Mouse (Mus musculus) hindbrain, embryonic 14.5 days (tissue): ENCODE data around the gene Arhgef38. TPM values are rescaled to one million over a fixed set of nuclear protein-coding genes. Genes with fewer than 3 reads are reported as not detected.

Experiments
- ATAC-seq: fragments of 200-750 bp; cut with Nextera tagmentation; 2 replicates; pipeline ENCODE4 v1.8.0; 2017; ENCODE audit warnings: moderate number of reproducible peaks, mild to moderate bottlenecking, moderate TSS enrichment, moderate library complexity; ENCODE audit not compliant: low FRiP score
- DNase-seq: peaks from one replicate; pipeline ENCODE4 v3.0.0-alpha.2; 2015; ENCODE audit warnings: low spot score
- H3K27ac ChIP-seq: fragments of 300-500 bp; sonication (generic); 2 replicates; pipeline ENCODE4 v1.5.1; 2014; ENCODE audit warnings: mild to moderate bottlenecking, moderate library complexity
- H3K27me3 ChIP-seq: fragments of 300-500 bp; sonication (generic); 2 replicates; pipeline ENCODE4 v1.6.1; 2014; ENCODE audit warnings: mild to moderate bottlenecking, low read length, mixed read lengths; ENCODE audit not compliant: control insufficient read depth, insufficient read depth
- H3K36me3 ChIP-seq: fragments of 300-500 bp; sonication (generic); replicated peaks from 2 replicates; pipeline ENCODE4 v1.6.1; 2014; ENCODE audit not compliant: control insufficient read depth, insufficient read depth
- H3K4me1 ChIP-seq: fragments of 300-500 bp; sonication (generic); replicated peaks from 2 replicates; pipeline ENCODE4 v1.6.1; 2014; ENCODE audit warnings: antibody characterized with exemption, low read length, mixed read lengths; ENCODE audit not compliant: control insufficient read depth, insufficient read depth
- H3K4me2 ChIP-seq: fragments of 300-500 bp; sonication (generic); replicated peaks from 2 replicates; pipeline ENCODE4 v1.6.1; 2014; ENCODE audit warnings: mild to moderate bottlenecking, moderate library complexity
- H3K4me3 ChIP-seq: fragments of 300-500 bp; sonication (generic); replicated peaks from 2 replicates; pipeline ENCODE4 v1.5.1; 2014; ENCODE audit warnings: mild to moderate bottlenecking, low read length
- H3K9ac ChIP-seq: fragments of 300-500 bp; sonication (generic); 2 replicates; pipeline ENCODE4 v1.6.1; 2014
- H3K9me3 ChIP-seq: fragments of 300-500 bp; sonication (generic); 2 replicates; pipeline ENCODE4 v1.6.1; 2016; ENCODE audit warnings: low read length; ENCODE audit not compliant: control insufficient read depth
- WGBS: fragments of 180-500 bp; shearing (Covaris S2); extraction: QIAGEN DNeasy Blood & Tissue Kit; methylation state at CpG from one replicate; pipeline ENCODE4 v1.1.7; 2014; 5-methylcytosine and 5-hydroxymethylcytosine counted together
- polyA plus RNA-seq: library from polyadenylated mRNA; unstranded; fragments of >200 nt; fragmentation: Nextera tagmentation; extraction: Ambion mirVana; gene quantifications from 2 replicates; pipeline ENCODE4 v1.2.1, GENCODE M21; 2014

The Arhgef38 gene
- polyA plus RNA-seq, 1 experiment from 2014 or later = 0.04 TPM

DNA sequence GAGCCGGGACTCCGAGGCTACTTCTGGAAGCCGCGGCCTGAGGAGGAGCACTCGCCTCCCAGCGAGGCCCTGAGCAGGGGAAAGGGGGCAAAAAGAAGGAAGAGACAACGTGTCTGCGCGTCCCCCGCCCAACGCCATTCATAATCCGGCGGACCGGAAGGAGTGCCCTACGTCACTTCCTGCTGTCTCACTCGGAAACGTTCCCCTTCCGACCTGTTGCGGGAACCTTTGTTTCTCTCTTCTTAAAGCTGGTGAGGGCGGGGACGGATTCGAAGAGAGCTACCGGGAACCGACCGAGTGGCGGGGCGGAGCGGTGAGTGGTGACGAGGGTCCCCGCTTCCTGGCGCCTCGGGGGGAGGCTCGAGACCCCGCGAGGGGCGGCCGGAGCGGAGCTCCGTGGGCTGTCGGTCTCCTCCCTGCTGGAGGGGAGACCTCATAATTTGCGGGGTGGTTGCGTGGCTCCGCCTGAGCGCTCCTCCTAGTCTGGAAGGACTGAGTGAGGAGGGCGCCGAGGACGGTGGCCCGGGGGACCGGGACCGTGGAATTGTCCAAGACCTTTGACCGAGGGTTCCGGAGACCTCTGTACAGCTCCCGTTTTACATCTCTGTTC, 143.0 kb downstream of the Arhgef38 start, which contains the start of the genes Ints12 and Gstcd:
Gene Ints12, plus strand, starts transcription at position 177 of the 610 bp plus-strand sequence.
Gene Gstcd, minus strand, starts transcription at position 370 of the 610 bp plus-strand sequence.
- peak within 1 kb of the TSS; percentile 97 for H3K4me3 ChIP-seq
- WGBS = under 1% methylated on average over 52 of the region's 53 CpGs
- peak; percentile 98 for ATAC-seq

DNA sequence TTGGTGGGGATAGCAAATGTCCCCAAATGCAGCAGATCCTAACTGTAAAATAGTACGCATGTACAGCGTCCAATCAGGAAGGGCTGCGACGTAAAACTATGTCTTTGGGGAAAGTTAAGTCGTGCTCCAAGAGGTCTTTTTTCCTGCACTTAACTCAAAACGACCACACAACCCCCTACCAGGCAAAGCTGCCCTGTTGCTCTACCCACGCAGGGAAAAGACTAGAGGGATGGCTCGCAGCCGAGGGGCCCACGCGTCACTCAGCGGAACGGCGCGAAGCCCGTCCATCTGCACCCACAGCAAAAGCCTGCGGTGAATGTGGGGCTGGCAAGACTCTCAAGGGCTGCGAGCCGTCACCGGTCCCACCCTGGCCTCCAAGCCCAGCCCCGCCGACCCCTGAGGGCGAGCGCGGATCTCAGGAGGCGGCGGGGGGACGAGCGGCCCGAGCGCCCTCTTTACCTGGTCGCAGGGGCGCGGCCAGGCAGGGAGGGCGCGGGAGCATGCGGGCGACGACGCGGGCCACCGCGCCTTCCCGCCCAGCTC, 143.6 kb downstream of the Arhgef38 start:
- DNase-seq (peak; percentile 40), ATAC-seq (peak; percentile 89)
- no peaks in the 10 kb centered on the region for H3K36me3 ChIP-seq
- H3K9ac ChIP-seq = peak overlapping the region; percentile 97
- WGBS = under 1% methylated on average over 44 of the region's 44 CpGs
- no peaks in the 10 kb centered on the region for H3K9me3 ChIP-seq
- H3K27ac ChIP-seq = peak overlapping the region; percentile 98
- peaks cover 22% of the 10 kb centered on the region for H3K4me1 ChIP-seq
- H3K4me2 ChIP-seq = peak overlapping the region; percentile 70
- H3K4me3 ChIP-seq = peak overlapping the region; percentile 97
- no peaks in the 10 kb centered on the region for H3K27me3 ChIP-seq

More for the DNA sequence above, 143.0 kb downstream of the Arhgef38 start, which contains the start of the genes Ints12 and Gstcd:
- peak; percentile 97 for DNase-seq
- Histone ChIP-seq H3K36me3 (no peaks in the 10 kb centered on the region; the same call in 1 of the 2 replicates), H3K4me1 (peaks cover 22% of the 10 kb centered on the region), H3K9me3 (no peaks in the 10 kb centered on the region), H3K9ac (peak within 1 kb of the TSS; percentile 97), H3K4me2 (peak within 1 kb of the TSS; percentile 70), H3K27me3 (no peaks in the 10 kb centered on the region), H3K27ac (peak within 1 kb of the TSS; percentile 98)

DNA sequence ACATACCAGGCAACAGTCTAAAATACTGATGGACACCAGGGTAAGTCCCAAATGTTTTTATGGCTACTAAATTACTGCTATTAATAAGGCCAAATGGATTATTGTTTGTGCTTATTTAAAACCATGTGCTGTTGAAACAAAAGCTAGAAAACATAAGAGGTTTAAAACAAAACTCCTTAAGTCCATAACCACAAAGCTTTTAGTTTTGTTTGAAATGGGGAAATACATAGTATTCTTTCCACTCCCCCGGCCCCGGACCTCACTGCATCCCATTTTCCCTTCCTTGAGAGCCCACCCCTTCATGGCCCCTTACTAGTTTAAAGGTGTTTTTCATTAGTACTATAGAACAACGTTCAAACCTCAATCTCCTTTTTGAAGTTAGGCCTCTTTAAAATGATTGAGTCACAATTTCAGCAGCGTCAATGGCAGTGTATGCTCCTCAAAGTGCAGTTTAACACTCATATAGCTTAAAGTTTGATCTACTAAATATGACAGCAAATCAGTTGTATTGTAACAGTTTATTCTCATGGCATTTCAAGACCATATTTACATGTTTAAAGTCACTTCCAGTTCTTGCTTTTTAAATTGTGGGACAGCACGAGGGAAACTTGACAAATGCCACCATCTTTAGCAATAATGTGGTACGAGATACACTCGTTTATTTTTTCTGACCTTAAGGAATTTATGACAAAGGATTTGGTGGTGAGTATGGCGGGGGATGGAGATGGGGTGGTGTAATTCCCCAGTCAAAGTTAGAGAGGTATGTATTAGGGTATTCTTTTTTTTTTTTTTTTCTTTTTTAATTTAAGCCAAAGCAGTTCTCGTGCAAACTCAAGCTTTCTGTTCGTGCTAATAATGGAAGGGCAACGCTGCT, 144.3 kb downstream of the Arhgef38 start:
- peak overlapping the region; percentile 97 for H3K9ac ChIP-seq
- no peaks in the 10 kb centered on the region for H3K9me3 ChIP-seq
- ATAC-seq (no peak), DNase-seq (peak; percentile 36)
- H3K4me1 ChIP-seq = peaks cover 22% of the 10 kb centered on the region
- peak overlapping the region; percentile 98 for H3K27ac ChIP-seq
- no peaks in the 10 kb centered on the region for H3K36me3 ChIP-seq
- no peaks in the 10 kb centered on the region for H3K27me3 ChIP-seq
- H3K4me3 ChIP-seq = peak overlapping the region; percentile 97
- 11% methylated on average over 11 of the region's 11 CpGs for WGBS
- H3K4me2 ChIP-seq = peak overlapping the region; percentile 70

DNA sequence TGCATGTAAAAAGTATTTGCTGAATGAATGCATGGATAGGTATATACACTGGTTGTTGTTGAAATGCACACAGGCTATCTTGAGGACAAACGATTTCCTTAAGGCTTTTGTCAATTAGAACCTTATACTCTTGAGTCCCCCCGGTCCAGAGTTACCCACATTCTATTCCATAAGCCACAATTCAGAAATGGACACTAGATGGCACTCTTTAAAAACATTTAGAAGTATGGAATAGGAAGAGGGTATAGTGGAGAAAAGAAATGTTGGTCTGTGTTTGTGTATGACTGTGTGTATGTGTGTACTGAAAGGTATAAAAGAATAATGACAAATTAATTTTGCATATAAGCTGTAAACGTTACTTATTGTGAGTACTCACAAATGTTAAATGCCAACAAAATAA, 148.9 kb downstream of the Arhgef38 start:
- peak; percentile 86 for DNase-seq
- H3K9ac ChIP-seq = no peak overlapping the region
- no peak overlapping the region for H3K4me2 ChIP-seq
- H3K27me3 ChIP-seq = no peaks in the 10 kb centered on the region
- H3K4me3 ChIP-seq = no peak overlapping the region
- ATAC-seq = peak; percentile 83
- peaks cover 27% of the 10 kb centered on the region for H3K36me3 ChIP-seq
- H3K27ac ChIP-seq = no peak overlapping the region
- H3K9me3 ChIP-seq = no peaks in the 10 kb centered on the region
- 67% methylated on average over 3 of the region's 3 CpGs for WGBS
- H3K4me1 ChIP-seq = peaks cover 6% of the 10 kb centered on the region; the same call in 1 of the 2 replicates

DNA sequence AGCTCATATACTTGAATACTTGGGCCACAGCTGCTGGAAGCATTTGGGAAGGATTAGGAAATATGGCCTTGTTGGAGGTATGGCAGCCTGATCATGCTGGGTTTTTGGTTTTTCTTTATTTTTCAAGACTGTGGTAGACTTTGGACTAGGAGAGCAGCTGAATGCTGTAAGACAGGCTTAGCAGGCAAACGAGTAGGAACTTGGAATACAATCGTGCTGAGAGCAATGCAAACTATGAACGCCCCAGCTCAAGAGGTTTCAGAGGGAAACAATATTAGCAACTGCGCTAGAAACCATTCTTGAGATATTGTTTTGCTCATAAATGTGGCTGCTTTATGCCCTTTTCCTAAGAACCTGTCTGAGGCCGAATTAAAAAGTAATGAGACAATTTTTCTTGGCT, 152.0 kb downstream of the Arhgef38 start:
- 94% methylated on average over 5 of the region's 5 CpGs for WGBS
- Histone ChIP-seq H3K9ac (no peak overlapping the region), H3K27me3 (no peaks in the 10 kb centered on the region), H3K27ac (no peak overlapping the region), H3K4me2 (no peak overlapping the region), H3K4me1 (no peaks in the 10 kb centered on the region), H3K9me3 (no peaks in the 10 kb centered on the region), H3K36me3 (peaks cover 37% of the 10 kb centered on the region), H3K4me3 (no peak overlapping the region)
- ATAC-seq (no peak), DNase-seq (no peak)

DNA sequence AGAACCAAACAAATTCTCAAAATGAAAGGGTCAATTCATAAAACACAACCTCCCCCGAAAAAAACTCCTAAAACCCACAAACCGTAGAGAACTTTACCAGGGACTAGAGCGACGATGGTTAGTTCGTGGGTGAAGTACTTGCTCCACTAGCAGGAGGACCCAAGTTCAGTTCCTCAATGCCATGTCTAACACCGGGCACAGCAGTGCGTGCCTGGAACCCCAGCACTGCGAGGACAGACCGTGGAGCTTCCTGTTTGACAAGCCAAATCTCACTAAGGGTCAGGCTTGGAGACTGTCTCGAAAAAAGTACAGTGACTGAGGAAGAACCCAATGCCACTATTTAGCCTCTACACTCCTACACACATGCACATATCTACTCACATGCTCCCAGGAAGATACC, 159.2 kb downstream of the Arhgef38 start:
- ATAC-seq (no peak), DNase-seq (no peak)
- Histone ChIP-seq H3K4me1 (no peaks in the 10 kb centered on the region), H3K27ac (no peak overlapping the region), H3K4me3 (no peak overlapping the region), H3K9me3 (no peaks in the 10 kb centered on the region), H3K9ac (no peak overlapping the region), H3K36me3 (peaks cover 15% of the 10 kb centered on the region), H3K27me3 (no peaks in the 10 kb centered on the region), H3K4me2 (no peak overlapping the region)
- 94% methylated on average over 10 of the region's 10 CpGs for WGBS

Other genes starting within 250 kb of the Arhgef38 start
- gene Ints12, start 143.1 kb downstream of the Arhgef38 start, polyA plus RNA-seq = 17.6 and 18.2 TPM in 2 replicates
- gene Gstcd, start 142.9 kb downstream of the Arhgef38 start, polyA plus RNA-seq = 3.8 and 4.6 TPM in 2 replicates
- gene Ppa2, start 75.2 kb upstream of the Arhgef38 start, polyA plus RNA-seq = 78.2 and 80.1 TPM in 2 replicates